Mouse (Mus musculus) liver, embryonic 11.5 days (tissue): ENCODE measurements around the gene Cyp2a4. TPM values are rescaled to one million over a fixed set of nuclear protein-coding genes. Genes with fewer than 3 reads are reported as not detected.
"Not testable (repeated sequence)": the region's sequence is repeated elsewhere in the genome, so short reads cannot be mapped to it uniquely, and the experiment has no call there.

Experiments used
- ATAC-seq: fragments of 200-750 bp; cut with Nextera tagmentation; replicated peaks from 2 replicates; pipeline ENCODE4 v1.8.0; 2017; ENCODE audit warnings: moderate number of reproducible peaks, mild to moderate bottlenecking, moderate TSS enrichment, moderate library complexity; ENCODE audit not compliant: low FRiP score
- DNase-seq: peaks from one replicate; pipeline ENCODE4 v3.0.0-alpha.2; 2017; ENCODE audit warnings: low spot score
- H3K27ac ChIP-seq: fragments of 300-500 bp; sonication (generic); 2 replicates; pipeline ENCODE4 v1.5.1; 2014; ENCODE audit warnings: mild to moderate bottlenecking, low read depth, low read length, control low read depth
- H3K27me3 ChIP-seq: fragments of 300-500 bp; sonication (generic); replicated peaks from 2 replicates; pipeline ENCODE4 v1.6.1; 2014; ENCODE audit warnings: low read length, mixed read lengths; ENCODE audit not compliant: control insufficient read depth, insufficient read depth
- H3K36me3 ChIP-seq: fragments of 300-500 bp; sonication (generic); 2 replicates; pipeline ENCODE4 v1.6.1; 2014; ENCODE audit warnings: mild to moderate bottlenecking, low read length, moderate library complexity, mixed read lengths; ENCODE audit not compliant: control insufficient read depth, insufficient read depth
- H3K4me1 ChIP-seq: fragments of 300-500 bp; sonication (generic); replicated peaks from 2 replicates; pipeline ENCODE4 v1.6.1; 2014; ENCODE audit warnings: low read length, mixed read lengths; ENCODE audit not compliant: control insufficient read depth, insufficient read depth
- H3K4me2 ChIP-seq: fragments of 300-500 bp; sonication (generic); 2 replicates; pipeline ENCODE4 v1.6.1; 2014; ENCODE audit warnings: mild to moderate bottlenecking, control low read depth, moderate library complexity
- H3K4me3 ChIP-seq: fragments of 300-500 bp; sonication (generic); 2 replicates; pipeline ENCODE4 v1.5.1; 2014; ENCODE audit warnings: low read depth, low read length, control low read depth
- H3K9ac ChIP-seq: fragments of 300-500 bp; sonication (generic); 2 replicates; pipeline ENCODE4 v1.6.1; 2014; ENCODE audit warnings: low read depth, low read length, control low read depth
- H3K9me3 ChIP-seq: fragments of 300-500 bp; sonication (generic); 2 replicates; pipeline ENCODE4 v1.6.1; 2016; ENCODE audit warnings: low read length, inconsistent platforms, mixed read lengths; ENCODE audit not compliant: control insufficient read depth
- WGBS: fragments of 180-500 bp; shearing (Covaris S2); extraction: QIAGEN DNeasy Blood & Tissue Kit; methylation state at CpG from one replicate; pipeline ENCODE4 v1.1.7; 2014; 5-methylcytosine and 5-hydroxymethylcytosine counted together
- polyA plus RNA-seq: library from polyadenylated mRNA; unstranded; fragments of >200 nt; fragmentation: Nextera tagmentation; extraction: Ambion mirVana; gene quantifications from 2 replicates; pipeline ENCODE4 v1.2.1, GENCODE M21; 2014

Gene Cyp2a4
- polyA plus RNA-seq, 1 experiment from 2014 or later: not detected

DNA sequence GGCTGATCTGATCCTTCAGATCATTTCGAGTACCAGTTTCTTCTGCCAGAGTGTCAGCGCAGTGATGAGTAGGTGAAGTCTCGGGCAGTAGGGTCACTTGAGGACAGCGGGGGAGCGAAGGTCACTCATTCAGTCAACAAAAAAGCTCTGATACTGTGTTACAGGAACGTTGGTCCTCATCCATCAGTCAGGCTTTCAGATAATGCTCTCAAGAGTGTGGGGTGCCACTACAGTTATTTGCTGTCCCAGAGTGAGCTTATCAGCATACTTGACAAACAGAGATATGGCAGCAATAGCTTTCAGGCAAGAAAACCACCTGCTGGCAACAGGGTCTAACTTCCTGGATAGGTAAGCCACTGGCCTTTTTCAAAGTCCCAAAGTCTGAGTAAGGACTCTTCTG is 49.8 kb downstream of the Cyp2a4 start:
- DNase-seq, ATAC-seq, H3K27me3 ChIP-seq, H3K36me3 ChIP-seq, H3K27ac ChIP-seq, H3K4me1 ChIP-seq, H3K9ac ChIP-seq, H3K4me2 ChIP-seq, H3K4me3 ChIP-seq, H3K9me3 ChIP-seq: not testable (repeated sequence)
- 77% methylated on average over 5 of the region's 6 CpGs for WGBS

Other genes with a start within 250 kb of the Cyp2a4 start
- not detected in 2 replicates for gene Cyp2b13, start 245.7 kb upstream of the Cyp2a4 start, polyA plus RNA-seq
- not detected in 2 replicates for gene Cyp2b9, start 133.8 kb upstream of the Cyp2a4 start, polyA plus RNA-seq
- gene Vmn1r184, start 46.8 kb upstream of the Cyp2a4 start, polyA plus RNA-seq: not detected in 2 replicates
- not detected in 2 replicates for gene Nlrp9c, start 96.5 kb downstream of the Cyp2a4 start, polyA plus RNA-seq
- not detected in 2 replicates for gene Nlrp4a, start 127.9 kb downstream of the Cyp2a4 start, polyA plus RNA-seq
- gene Nlrp9a, start 227.9 kb downstream of the Cyp2a4 start, polyA plus RNA-seq: not detected in 2 replicates